Mouse (Mus musculus): Measurements from ENCODE around the gene Gm27029.

DNA sequence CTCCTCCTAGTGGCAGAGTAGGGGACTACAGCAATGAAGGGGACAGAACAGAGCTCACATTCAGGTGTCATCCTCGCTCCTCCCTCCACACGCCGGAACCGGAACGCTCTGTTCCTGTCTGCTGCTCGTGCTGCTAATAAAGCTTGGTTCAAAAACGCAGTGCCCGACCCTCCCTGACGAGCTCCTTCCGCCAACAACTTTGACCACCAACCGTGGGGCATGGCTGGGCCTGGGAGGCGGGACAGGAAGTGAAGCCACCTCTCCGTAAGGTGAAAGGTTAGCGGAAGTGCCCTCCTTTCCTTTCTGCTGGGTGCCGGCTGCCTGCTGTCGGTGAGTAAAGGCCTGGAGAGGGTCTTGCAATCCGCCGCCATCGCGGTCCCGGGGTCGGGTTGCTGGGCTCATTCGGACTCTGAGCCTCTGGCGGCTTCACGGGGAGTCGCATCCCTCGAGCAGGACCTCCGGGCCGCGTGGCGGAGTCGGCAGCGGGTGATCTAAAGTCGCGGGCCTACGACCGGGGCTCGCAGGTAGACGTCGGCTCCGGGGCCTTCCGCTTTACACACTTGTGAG is 17.6 kb upstream of the Gm27029 start, which contains the start of gene Rpl27:
- TF ChIP-seq POLR2A (IDR thresholded peaks at IDR 0.05; ENCODE audit: low read depth, low read length) (peak; percentile 74), CTCF (conservative IDR thresholded peaks at IDR 0.05; ENCODE audit: insufficient read depth, insufficient read length, low read depth, low read length) (peak; percentile 80)
